Mouse (Mus musculus): ENCODE measurements around the gene Gm28374. TPM values are rescaled to one million over a fixed set of nuclear protein-coding genes. Genes with fewer than 3 reads are reported as not detected.

Gene Gm28374
- total and polyA plus RNA-seq, 3 experiments = 0.40 TPM; not detected in 2

DNA sequence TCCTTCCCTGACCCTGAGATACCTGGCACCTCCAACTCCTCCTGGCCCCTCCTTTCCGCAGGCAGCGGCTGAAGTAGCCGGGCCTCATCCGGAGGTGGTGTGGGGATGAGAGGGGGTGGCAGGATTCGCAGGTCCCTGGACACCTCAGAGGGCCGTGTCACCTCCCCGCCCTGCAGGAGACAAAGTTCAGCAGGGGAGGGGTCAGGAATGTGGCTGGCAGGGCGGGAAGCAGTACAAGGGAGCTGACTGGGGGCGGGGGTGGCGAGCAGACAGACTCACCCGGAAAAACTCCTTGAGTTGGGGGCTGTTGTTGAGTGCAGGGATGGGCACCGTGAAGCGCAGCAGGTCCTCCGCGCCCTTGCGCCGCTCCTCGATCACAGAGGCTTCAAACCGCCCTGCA lies 39.7 kb upstream of the Gm28374 start:
- TF ChIP-seq USF1 (IDR thresholded peaks at IDR 0.05; ENCODE audit: low read depth, low read length) = no peak
- no peak for TF ChIP-seq MAX (IDR thresholded peaks at IDR 0.05; ENCODE audit: low read length)
- TF ChIP-seq ZKSCAN1 (IDR thresholded peaks at IDR 0.05; ENCODE audit: borderline replicate concordance, low read depth, low read length) = no peak
- no peak for TF ChIP-seq ZMIZ1 (IDR thresholded peaks at IDR 0.05; ENCODE audit: low read depth, low read length)
- no peak for TF ChIP-seq RCOR1 (conservative IDR thresholded peaks at IDR 0.05; ENCODE audit: low read depth, low read length)
- no peak for TF ChIP-seq UBTF (IDR thresholded peaks at IDR 0.05; ENCODE audit: low read depth, low read length)
- TF ChIP-seq CHD1 (IDR thresholded peaks at IDR 0.05; ENCODE audit: low read depth, low read length) = no peak
- no peak for TF ChIP-seq JUN (IDR thresholded peaks at IDR 0.05; ENCODE audit: insufficient read depth, low read depth, low read length)
- TF ChIP-seq MAZ (IDR thresholded peaks at IDR 0.05; ENCODE audit: low read depth, low read length) = no peak
- TF ChIP-seq POLR2A (IDR thresholded peaks at IDR 0.05; ENCODE audit: low read depth, low read length) = no peak
- no peak for TF ChIP-seq E2F4 (IDR thresholded peaks at IDR 0.05; ENCODE audit: insufficient replicate concordance, low read depth, low read length)
- no peak for TF ChIP-seq GABPA (IDR thresholded peaks at IDR 0.05; ENCODE audit: insufficient replicate concordance, low read depth, low read length)
- no peak for TF ChIP-seq TCF12 (IDR thresholded peaks at IDR 0.05; ENCODE audit: low read depth, low read length)
- TF ChIP-seq MXI1 (IDR thresholded peaks at IDR 0.05; ENCODE audit: low read depth, low read length) = no peak
- no peak for TF ChIP-seq BHLHE40 (IDR thresholded peaks at IDR 0.05; ENCODE audit: low read depth, low read length)
- no peak for TF ChIP-seq ETS1 (conservative IDR thresholded peaks at IDR 0.05; ENCODE audit: low read depth, low read length)
- TF ChIP-seq PAX5 (IDR thresholded peaks at IDR 0.05; ENCODE audit: low read length) = no peak
- no peak for TF ChIP-seq MYC (IDR thresholded peaks at IDR 0.05; ENCODE audit: low read depth, low read length)
- TF ChIP-seq MAFK (IDR thresholded peaks at IDR 0.05; ENCODE audit: insufficient replicate concordance, low read length) = no peak
- H3K27me3 ChIP-seq (replicated peaks) = no peaks in the 10 kb centered on the region
- H3K79me2 ChIP-seq (replicated peaks; ENCODE audit: control insufficient read depth, extremely low read depth, insufficient read depth, poor library complexity, severe bottlenecking) = peaks cover 9% of the 10 kb centered on the region
- no peaks in the 10 kb centered on the region for H3K9me3 ChIP-seq (replicated peaks; ENCODE audit: low read length)
- no peak overlapping the region for H3K9ac ChIP-seq (ENCODE audit: insufficient read depth, low read depth)
- no peak for DNase-seq (ENCODE audit: extremely low read depth)
- H3K4me2 ChIP-seq (ENCODE audit: insufficient read depth, low read depth, poor library complexity, severe bottlenecking) = no peak overlapping the region
- no peak overlapping the region for H3K4me3 ChIP-seq (replicated peaks in 1 of 3; ENCODE audit: low read depth in 2 of 3, low read length in 2 of 3, poor library complexity in 1 of 3)
- H3K27ac ChIP-seq (ENCODE audit: insufficient read depth, low read depth) = no peak overlapping the region
- H3K36me3 ChIP-seq (replicated peaks in 1 of 2; ENCODE audit: control insufficient read depth in 1 of 2, insufficient read depth in 1 of 2, low read length in 1 of 2) = peaks cover 5 to 42% of the 10 kb centered on the region in 2 experiments
- peaks cover 1 to 16% of the 10 kb centered on the region in 2 experiments; a peak in 3 of 4 replicates for H3K4me1 ChIP-seq (ENCODE audit: control insufficient read depth in 1 of 2, insufficient read depth in 2 of 2)
- in situ Hi-C loops (cut with MboI; ENCODE audit: low pct_ligation_motif_present, low pct_unique_long_range_greater_than_20kb, low sequenced_read_pairs) (loop anchor here (5.0 to 10.0 kb wide), 2 partner anchors 34 to 157 kb away; partner anchors contain the start of gene Pola2), dilution Hi-C loops (cut with MboI; ENCODE audit: extremely low pct_ligation_motif_present, extremely low pct_unique_long_range_greater_than_20kb, low sequenced_read_pairs) (no loop called here)

DNA sequence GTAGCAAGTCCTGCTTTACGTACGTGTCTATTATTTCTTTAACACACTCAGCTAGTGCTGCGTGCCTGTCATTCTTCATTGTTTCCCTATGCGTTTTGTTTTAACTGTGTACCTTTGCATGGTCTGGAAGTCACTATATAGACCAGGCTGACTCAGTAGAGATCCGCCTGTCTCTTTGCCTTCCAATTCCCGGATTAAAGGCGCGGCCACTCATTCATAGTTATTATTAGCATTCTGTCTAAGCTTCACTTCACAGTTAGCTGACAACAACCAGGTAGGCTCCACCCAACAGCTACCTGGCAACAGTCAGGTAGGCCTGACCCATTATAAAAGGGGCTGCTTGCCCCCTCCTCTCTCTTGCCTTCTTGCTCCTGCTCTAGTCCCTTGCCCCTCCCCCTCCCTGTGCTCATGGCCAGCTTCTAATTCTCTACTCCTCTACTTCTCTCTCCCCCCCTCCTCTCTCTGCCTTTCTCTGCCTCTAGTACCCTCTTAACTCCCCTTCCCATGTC lies 36.7 kb upstream of the Gm28374 start:
- H3K9me3 ChIP-seq (replicated peaks; ENCODE audit: low read length) = no peaks in the 10 kb centered on the region
- H3K4me2 ChIP-seq (ENCODE audit: insufficient read depth, low read depth, poor library complexity, severe bottlenecking) = peak overlapping the region; percentile 37
- no peak for DNase-seq (ENCODE audit: extremely low read depth)
- H3K4me1 ChIP-seq (ENCODE audit: control insufficient read depth in 1 of 2, insufficient read depth in 2 of 2) = peaks cover 6 to 30% of the 10 kb centered on the region in 2 experiments; a peak in 3 of 4 replicates
- peaks cover 30 to 68% of the 10 kb centered on the region in 2 experiments for H3K36me3 ChIP-seq (replicated peaks in 1 of 2; ENCODE audit: control insufficient read depth in 1 of 2, insufficient read depth in 1 of 2, low read length in 1 of 2)
- dilution Hi-C loops (cut with MboI; ENCODE audit: extremely low pct_ligation_motif_present, extremely low pct_unique_long_range_greater_than_20kb, low sequenced_read_pairs) = no loop called here
- peak overlapping the region; percentile 26 for H3K27ac ChIP-seq (ENCODE audit: insufficient read depth, low read depth)
- H3K4me3 ChIP-seq (replicated peaks in 1 of 3; ENCODE audit: low read depth in 2 of 3, low read length in 2 of 3, poor library complexity in 1 of 3) = peak overlapping the region; percentile 60 to 90 (median 78)
- in situ Hi-C loops (cut with MboI; ENCODE audit: low pct_ligation_motif_present, low pct_unique_long_range_greater_than_20kb, low sequenced_read_pairs) = no loop called here
- H3K27me3 ChIP-seq (replicated peaks) = no peaks in the 10 kb centered on the region
- peak overlapping the region; percentile 62 for H3K9ac ChIP-seq (ENCODE audit: insufficient read depth, low read depth)
- H3K79me2 ChIP-seq (replicated peaks; ENCODE audit: control insufficient read depth, extremely low read depth, insufficient read depth, poor library complexity, severe bottlenecking) = peaks cover 14% of the 10 kb centered on the region
- no peak for TF ChIP-seq MYC (IDR thresholded peaks at IDR 0.05; ENCODE audit: low read depth, low read length)
- no peak for TF ChIP-seq NRF1 (IDR thresholded peaks at IDR 0.05; ENCODE audit: low read depth, low read length)
- TF ChIP-seq JUN (IDR thresholded peaks at IDR 0.05; ENCODE audit: insufficient read depth, low read depth, low read length) = no peak
- no peak for TF ChIP-seq ZKSCAN1 (IDR thresholded peaks at IDR 0.05; ENCODE audit: borderline replicate concordance, low read depth, low read length)
- TF ChIP-seq CHD1 (IDR thresholded peaks at IDR 0.05; ENCODE audit: low read depth, low read length) = no peak
- no peak for TF ChIP-seq ETS1 (conservative IDR thresholded peaks at IDR 0.05; ENCODE audit: low read depth, low read length)
- no peak for TF ChIP-seq NELFE (IDR thresholded peaks at IDR 0.05; ENCODE audit: low read depth, low read length)
- no peak for TF ChIP-seq CTCF (conservative IDR thresholded peaks at IDR 0.05 in 1 of 2, IDR thresholded peaks at IDR 0.05 in 1 of 2; ENCODE audit: low read depth in 2 of 2, low read length in 2 of 2)
- 0 out of 2 replicates have a peak, but pooled peaks have one; percentile 14 for TF ChIP-seq CHD2 (IDR thresholded peaks at IDR 0.05; ENCODE audit: low read length)
- TF ChIP-seq POLR2AphosphoS2 (IDR thresholded peaks at IDR 0.05; ENCODE audit: low read depth, low read length) = 0 out of 2 replicates have a peak, but pooled peaks have one; percentile 22
- TF ChIP-seq GABPA (IDR thresholded peaks at IDR 0.05; ENCODE audit: insufficient replicate concordance, low read depth, low read length) = no peak
- no peak for TF ChIP-seq ZNF384 (IDR thresholded peaks at IDR 0.05; ENCODE audit: low read depth, low read length)
- TF ChIP-seq MAX (IDR thresholded peaks at IDR 0.05; ENCODE audit: low read length) = no peak
- TF ChIP-seq MXI1 (IDR thresholded peaks at IDR 0.05; ENCODE audit: low read depth, low read length) = no peak
- TF ChIP-seq RAD21 (IDR thresholded peaks at IDR 0.05; ENCODE audit: low read depth, low read length) = no peak
- TF ChIP-seq MAFK (IDR thresholded peaks at IDR 0.05; ENCODE audit: insufficient replicate concordance, low read length) = no peak
- no peak for TF ChIP-seq RCOR1 (conservative IDR thresholded peaks at IDR 0.05; ENCODE audit: low read depth, low read length)
- no peak for TF ChIP-seq ZMIZ1 (IDR thresholded peaks at IDR 0.05; ENCODE audit: low read depth, low read length)
- TF ChIP-seq POLR2A (IDR thresholded peaks at IDR 0.05; ENCODE audit: low read depth, low read length) = no peak; the same call in 1 of the 2 replicates
- TF ChIP-seq EP300 (IDR thresholded peaks at IDR 0.05; ENCODE audit: low read length) = 0 out of 2 replicates have a peak, but pooled peaks have one; percentile 23
- TF ChIP-seq TCF12 (IDR thresholded peaks at IDR 0.05; ENCODE audit: low read depth, low read length) = no peak
- TF ChIP-seq SMC3 (IDR thresholded peaks at IDR 0.05; ENCODE audit: low read depth, low read length) = no peak
- no peak for TF ChIP-seq HCFC1 (IDR thresholded peaks at IDR 0.05; ENCODE audit: low read depth, low read length)
- no peak for TF ChIP-seq TBP (conservative IDR thresholded peaks at IDR 0.05; ENCODE audit: low read depth, low read length)

Data from CH12.LX (cell line).